Mouse (Mus musculus): ENCODE data around the gene Hspb9. TPM values are rescaled to one million over a fixed set of nuclear protein-coding genes. Genes with fewer than 3 reads are reported as not detected.
A peak's percentile ranks its signal among the peaks of the same experiment; 100 is the strongest.

Gene Hspb9
- not detected in 2 replicates for total RNA-seq (2017)

DNA sequence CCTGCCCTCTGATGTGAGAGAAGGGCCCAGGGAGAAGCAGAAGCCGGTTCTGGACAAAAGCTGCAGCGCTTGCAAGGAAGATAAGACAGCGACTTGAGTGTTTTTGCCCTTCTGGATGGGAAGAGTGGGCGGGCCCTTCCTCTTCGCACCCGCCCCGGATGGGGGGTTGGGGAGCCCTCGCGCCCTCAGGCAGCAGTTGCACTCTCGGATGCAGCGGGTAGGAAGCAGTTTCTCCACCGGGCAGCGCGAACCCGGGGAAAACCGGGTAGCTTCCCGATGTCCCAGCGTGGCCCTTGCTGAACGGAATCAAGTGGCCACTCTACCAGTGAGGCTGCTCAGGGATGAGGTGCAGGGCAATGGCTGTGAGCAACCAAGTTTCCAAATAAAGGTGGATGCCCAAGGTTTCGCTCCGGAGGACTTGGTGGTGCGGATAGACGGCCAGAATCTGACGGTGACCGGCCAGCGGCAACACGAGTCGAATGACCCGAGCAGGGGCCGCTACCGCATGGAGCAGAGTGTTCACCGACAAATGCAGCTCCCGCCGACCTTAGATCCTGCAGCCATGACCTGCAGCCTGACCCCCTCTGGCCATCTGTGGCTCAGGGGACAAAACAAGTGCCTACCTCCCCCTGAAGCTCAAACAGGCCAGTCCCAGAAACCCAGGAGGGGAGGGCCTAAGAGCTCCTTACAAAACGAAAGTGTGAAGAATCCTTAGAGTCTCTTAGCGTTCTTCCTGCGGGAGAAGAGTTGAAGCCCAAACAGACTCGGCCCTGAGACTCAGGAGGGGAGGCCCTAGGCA is at the start of gene Hspb9:
Hspb9 (plus strand) TSS at position 116 of the 799 bp plus-strand sequence.
- peak; percentile 57 to 66 for ATAC-seq (replicated peaks in 1 of 2; ENCODE audit: insufficient read depth in 1 of 2, low FRiP score in 2 of 2, low TSS enrichment in 1 of 2, low read depth in 1 of 2, poor library complexity in 2 of 2, severe bottlenecking in 2 of 2)

- ATAC-seq (replicated peaks in 1 of 2; ENCODE audit: insufficient read depth in 1 of 2, low FRiP score in 2 of 2, low TSS enrichment in 1 of 2, low read depth in 1 of 2, poor library complexity in 2 of 2, severe bottlenecking in 2 of 2) = no peak
Observed at GRCm38 (mm10) chr11:100671049-100671448, 42.6 kb upstream of the Hspb9 start.

DNA sequence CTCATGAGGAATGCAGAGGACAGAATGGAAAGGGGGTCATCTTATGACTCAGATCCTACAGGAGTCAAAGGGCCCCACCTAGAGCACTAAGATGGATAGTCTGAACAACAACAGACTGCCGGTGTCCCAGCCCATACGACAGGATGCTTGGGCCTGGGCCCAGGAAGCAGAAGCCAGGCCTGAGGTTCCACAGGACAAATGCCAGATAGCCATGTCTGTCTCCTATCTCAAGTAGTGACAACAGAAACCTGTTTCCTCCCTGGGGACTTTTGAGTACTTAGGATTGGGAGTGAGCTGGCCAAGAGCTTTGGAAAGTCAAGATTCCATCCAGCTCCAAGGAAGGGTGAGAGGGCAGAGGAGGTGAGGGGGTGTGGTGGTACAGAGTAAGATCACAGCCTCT is 41.7 kb upstream of the Hspb9 start:
- ATAC-seq (replicated peaks in 1 of 2; ENCODE audit: insufficient read depth in 1 of 2, low FRiP score in 2 of 2, low TSS enrichment in 1 of 2, low read depth in 1 of 2, poor library complexity in 2 of 2, severe bottlenecking in 2 of 2) = no peak

DNA sequence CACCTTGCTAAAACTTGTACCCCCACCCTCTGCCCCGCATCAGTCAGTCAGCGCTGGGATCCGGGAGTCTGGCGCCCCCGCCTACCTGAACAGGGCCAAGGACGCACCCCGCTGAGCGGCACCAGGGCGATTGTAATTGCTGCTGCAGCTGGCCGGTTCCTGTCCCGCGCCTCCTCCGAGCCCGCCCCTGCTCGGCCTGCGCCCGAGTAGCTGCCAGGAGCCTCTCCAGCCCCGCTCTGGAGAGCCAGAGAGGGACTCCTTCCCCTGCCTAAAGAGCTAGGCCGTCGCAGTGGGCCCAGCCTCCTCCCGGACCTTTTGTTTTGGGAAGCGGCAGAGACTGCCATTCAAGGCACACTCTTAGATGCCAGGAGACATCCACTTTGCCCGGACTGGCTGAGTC is 40.5 kb upstream of the Hspb9 start:
- ATAC-seq (replicated peaks in 1 of 2; ENCODE audit: insufficient read depth in 1 of 2, low FRiP score in 2 of 2, low TSS enrichment in 1 of 2, low read depth in 1 of 2, poor library complexity in 2 of 2, severe bottlenecking in 2 of 2) = peak in 1 of 2 experiments; percentile 29; a peak in 1 of 4 replicates

DNA sequence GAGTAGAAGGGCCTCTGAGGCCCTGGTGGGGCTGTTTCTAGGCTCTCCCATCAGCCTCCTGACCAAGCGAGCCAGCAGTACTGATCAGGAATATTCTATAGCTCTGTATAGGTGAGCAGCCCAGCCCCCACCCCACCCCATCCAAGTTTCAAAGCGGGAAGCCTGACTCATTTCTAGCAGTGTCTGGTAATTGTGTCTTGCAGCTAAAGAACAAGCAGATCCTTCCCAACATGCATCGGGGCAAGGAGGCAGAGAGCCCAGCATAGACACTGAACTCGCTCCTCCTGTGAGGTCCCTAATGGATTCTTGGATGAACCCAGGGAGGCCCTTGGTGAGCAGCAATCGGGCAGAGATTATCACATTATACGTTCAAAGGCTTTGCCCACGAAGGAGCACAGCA is 35.8 kb upstream of the Hspb9 start:
- ATAC-seq (replicated peaks in 1 of 2; ENCODE audit: insufficient read depth in 1 of 2, low FRiP score in 2 of 2, low TSS enrichment in 1 of 2, low read depth in 1 of 2, poor library complexity in 2 of 2, severe bottlenecking in 2 of 2) = no peak

DNA sequence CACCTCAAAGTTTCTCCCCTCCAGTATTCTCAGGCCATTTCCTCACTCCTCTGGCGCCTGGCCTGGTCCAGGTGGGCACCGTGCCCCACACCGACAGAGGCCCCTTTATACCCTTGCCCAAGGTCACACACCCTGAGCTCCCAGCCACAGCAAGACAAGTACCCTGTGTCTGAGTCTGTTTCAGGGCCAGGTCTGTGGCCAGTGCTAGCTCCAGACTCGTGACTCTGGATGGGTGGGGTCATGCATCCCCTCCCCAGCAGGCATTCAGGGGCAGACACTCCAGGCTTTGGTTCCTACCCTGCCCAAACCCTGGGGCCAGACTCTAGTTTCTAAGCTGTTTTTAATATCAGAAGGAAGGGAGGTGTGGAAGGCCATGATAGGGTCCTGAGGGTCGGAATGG is 31.8 kb upstream of the Hspb9 start:
- no peak for ATAC-seq (replicated peaks in 1 of 2; ENCODE audit: insufficient read depth in 1 of 2, low FRiP score in 2 of 2, low TSS enrichment in 1 of 2, low read depth in 1 of 2, poor library complexity in 2 of 2, severe bottlenecking in 2 of 2)

DNA sequence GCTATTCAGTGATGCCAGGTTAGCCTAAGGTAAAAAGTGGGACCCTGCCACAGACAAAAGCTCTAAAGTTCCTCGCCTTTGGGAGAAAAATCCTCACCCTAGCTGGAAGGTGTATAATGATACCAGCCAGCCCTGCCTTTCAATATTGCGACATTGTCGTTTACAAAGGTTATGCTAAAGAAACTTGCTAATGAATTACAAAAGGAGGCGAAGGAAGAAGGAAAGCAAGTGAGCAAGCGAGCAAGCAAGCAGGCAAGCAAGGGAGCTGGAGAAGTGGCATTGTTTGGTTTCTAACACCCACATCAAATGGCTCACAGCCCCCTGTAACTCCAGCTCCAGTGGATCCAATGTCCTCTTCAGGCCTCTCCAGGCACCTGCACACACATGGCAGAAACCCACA is 31.1 kb upstream of the Hspb9 start:
- no peak for ATAC-seq (replicated peaks in 1 of 2; ENCODE audit: insufficient read depth in 1 of 2, low FRiP score in 2 of 2, low TSS enrichment in 1 of 2, low read depth in 1 of 2, poor library complexity in 2 of 2, severe bottlenecking in 2 of 2)

DNA sequence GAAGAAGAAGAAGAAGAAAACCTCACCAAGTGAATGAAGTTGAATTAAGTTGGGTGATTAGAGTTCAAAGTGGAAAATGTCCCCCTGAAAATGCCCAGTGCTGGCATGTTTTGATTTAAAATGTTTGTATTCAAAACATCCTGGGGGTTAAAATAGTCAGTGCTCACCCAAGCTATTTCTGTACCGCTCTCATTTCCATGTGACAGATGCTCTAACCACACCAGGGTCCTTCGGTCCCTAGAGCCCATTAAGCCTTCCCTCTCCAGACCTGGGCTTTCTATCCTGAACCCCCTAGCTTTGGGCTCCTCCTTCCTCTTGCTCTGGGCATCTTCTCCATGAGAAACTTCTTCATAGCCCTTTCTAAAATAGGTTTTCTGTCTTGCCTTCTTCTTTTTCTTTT is 29.6 kb upstream of the Hspb9 start:
- no peak for ATAC-seq (replicated peaks in 1 of 2; ENCODE audit: insufficient read depth in 1 of 2, low FRiP score in 2 of 2, low TSS enrichment in 1 of 2, low read depth in 1 of 2, poor library complexity in 2 of 2, severe bottlenecking in 2 of 2)

GRCm38 (mm10) chr11:100685371-100685770 is 28.3 kb upstream of the Hspb9 start:
- no peak for ATAC-seq (replicated peaks in 1 of 2; ENCODE audit: insufficient read depth in 1 of 2, low FRiP score in 2 of 2, low TSS enrichment in 1 of 2, low read depth in 1 of 2, poor library complexity in 2 of 2, severe bottlenecking in 2 of 2)

DNA sequence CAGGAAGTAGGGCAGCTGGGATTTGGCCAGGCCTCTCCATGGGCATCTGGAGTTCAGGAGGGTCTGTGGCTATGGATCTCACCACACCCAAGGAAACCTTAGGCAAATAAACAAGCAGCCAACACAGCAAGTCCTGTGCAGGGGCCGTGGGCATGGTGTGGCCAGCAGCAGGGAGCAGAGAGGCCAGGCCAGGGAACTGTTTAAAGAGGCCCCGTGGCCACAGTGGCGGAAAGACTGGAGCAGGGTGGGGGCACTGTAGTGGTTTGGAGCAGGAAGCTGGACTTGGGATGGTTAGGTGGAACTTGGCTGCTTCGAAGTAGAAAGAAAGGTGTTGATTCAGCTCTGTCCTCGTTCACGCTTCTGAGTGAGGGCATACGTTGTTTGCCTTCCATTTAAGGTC is 26.4 kb upstream of the Hspb9 start:
- no peak for ATAC-seq (replicated peaks in 1 of 2; ENCODE audit: insufficient read depth in 1 of 2, low FRiP score in 2 of 2, low TSS enrichment in 1 of 2, low read depth in 1 of 2, poor library complexity in 2 of 2, severe bottlenecking in 2 of 2)

GRCm38 (mm10) chr11:100688443-100688842 is 25.2 kb upstream of the Hspb9 start:
- no peak for ATAC-seq (replicated peaks in 1 of 2; ENCODE audit: insufficient read depth in 1 of 2, low FRiP score in 2 of 2, low TSS enrichment in 1 of 2, low read depth in 1 of 2, poor library complexity in 2 of 2, severe bottlenecking in 2 of 2)

DNA sequence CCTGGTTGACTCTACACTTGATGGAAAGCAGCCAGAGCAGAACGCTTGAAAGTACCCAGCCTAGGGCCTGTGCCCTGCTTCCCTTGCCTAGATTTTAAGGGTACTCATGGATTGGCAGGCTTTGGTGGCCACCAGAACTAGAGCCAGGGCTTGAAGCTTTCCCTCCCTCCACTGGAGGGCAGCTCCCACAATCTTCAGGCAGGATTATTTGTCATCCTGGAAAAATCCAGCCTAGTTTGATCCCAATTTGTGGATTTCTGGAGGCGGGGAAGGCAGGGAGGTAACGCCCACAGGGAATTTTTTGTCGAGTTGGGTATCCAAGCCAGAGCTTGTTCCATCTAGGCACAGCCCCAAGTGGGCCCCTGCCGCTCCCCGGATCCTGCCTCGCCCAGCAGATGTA is 23.3 kb upstream of the Hspb9 start:
- ATAC-seq (replicated peaks in 1 of 2; ENCODE audit: insufficient read depth in 1 of 2, low FRiP score in 2 of 2, low TSS enrichment in 1 of 2, low read depth in 1 of 2, poor library complexity in 2 of 2, severe bottlenecking in 2 of 2) = no peak

DNA sequence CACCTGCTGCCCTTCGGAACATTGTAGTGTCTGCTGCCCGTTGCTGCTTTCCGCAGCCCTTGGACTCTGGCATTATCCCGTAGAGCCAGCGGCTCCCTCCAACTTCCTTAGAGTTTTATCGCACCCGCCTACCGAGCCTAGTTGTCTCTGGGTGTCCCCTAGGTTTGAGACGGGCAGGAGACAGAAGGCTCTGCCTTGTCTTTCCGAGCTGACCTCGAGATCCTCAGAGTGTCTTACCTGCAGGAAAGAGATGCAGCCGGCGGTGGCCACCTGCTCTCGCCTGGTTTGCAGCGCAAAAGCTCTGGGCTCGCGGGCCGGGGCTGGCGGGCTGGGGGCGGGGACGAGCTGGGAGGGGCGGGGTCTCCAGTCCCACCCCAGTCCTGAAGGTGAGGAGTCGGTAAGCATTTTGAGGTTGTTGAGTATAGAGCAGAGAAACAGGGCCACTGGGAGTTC is 21.5 kb upstream of the Hspb9 start, which contains the start of gene Zfp385c:
Zfp385c (minus strand) TSS at position 292 of the 453 bp plus-strand sequence.
- ATAC-seq (replicated peaks in 1 of 2; ENCODE audit: insufficient read depth in 1 of 2, low FRiP score in 2 of 2, low TSS enrichment in 1 of 2, low read depth in 1 of 2, poor library complexity in 2 of 2, severe bottlenecking in 2 of 2) = 0 out of 4 replicates have a peak, but pooled peaks of 1 of the 2 experiments have one; percentile 25

- no peak for ATAC-seq (replicated peaks in 1 of 2; ENCODE audit: insufficient read depth in 1 of 2, low FRiP score in 2 of 2, low TSS enrichment in 1 of 2, low read depth in 1 of 2, poor library complexity in 2 of 2, severe bottlenecking in 2 of 2)
Observed at GRCm38 (mm10) chr11:100693154-100693553, 20.5 kb upstream of the Hspb9 start.

GRCm38 (mm10) chr11:100694926-100695325 is 18.7 kb upstream of the Hspb9 start:
- peak; percentile 40 to 78; a peak in 3 of 4 replicates for ATAC-seq (replicated peaks in 1 of 2; ENCODE audit: insufficient read depth in 1 of 2, low FRiP score in 2 of 2, low TSS enrichment in 1 of 2, low read depth in 1 of 2, poor library complexity in 2 of 2, severe bottlenecking in 2 of 2)

DNA sequence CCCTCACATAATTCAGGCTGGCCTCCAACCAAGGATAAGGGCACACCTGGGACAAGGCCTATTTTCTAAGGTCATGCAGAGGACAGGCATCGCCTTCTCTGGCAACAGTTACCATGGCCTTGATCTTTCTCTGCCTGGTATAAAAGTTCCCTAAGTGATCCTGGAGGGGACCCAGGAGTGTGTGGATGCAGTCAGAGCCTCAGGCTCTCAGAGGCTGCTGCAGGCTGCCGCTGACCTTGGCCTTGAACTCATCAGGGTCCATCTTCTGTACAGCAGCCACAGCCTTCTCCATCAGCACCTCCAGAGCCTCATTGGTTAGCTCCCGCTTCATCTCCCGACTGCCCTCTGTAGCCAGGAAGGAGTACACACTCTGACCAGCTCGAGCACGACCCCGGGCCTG is 15.7 kb upstream of the Hspb9 start:
- ATAC-seq (replicated peaks in 1 of 2; ENCODE audit: insufficient read depth in 1 of 2, low FRiP score in 2 of 2, low TSS enrichment in 1 of 2, low read depth in 1 of 2, poor library complexity in 2 of 2, severe bottlenecking in 2 of 2) = no peak

GRCm38 (mm10) chr11:100700710-100701109 is 12.9 kb upstream of the Hspb9 start:
- ATAC-seq (replicated peaks in 1 of 2; ENCODE audit: insufficient read depth in 1 of 2, low FRiP score in 2 of 2, low TSS enrichment in 1 of 2, low read depth in 1 of 2, poor library complexity in 2 of 2, severe bottlenecking in 2 of 2) = no peak

DNA sequence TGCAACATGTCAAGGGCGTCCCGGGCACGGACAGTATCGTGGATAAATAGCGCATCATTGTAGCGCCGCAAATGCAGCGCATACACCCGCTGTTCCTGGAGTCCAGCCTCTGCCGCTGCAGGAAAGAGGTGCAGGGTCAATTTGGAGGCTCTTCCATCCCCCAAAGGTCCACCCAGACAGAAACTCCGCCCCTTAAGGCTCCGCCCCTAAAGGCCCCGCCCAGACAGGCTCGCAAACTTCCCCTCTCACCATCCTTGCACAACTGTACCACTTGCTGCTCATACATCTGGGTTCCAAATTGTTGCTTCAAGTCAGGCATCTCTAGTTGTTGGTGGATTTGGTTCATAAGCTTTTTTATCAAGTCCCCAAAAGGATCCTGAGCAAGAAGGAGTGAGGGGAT is 12.3 kb upstream of the Hspb9 start:
- ATAC-seq (replicated peaks in 1 of 2; ENCODE audit: insufficient read depth in 1 of 2, low FRiP score in 2 of 2, low TSS enrichment in 1 of 2, low read depth in 1 of 2, poor library complexity in 2 of 2, severe bottlenecking in 2 of 2) = peak; percentile 42 to 44; a peak in 2 of 4 replicates
